Mouse (Mus musculus): ENCODE data around the gene Thbd.

The Thbd gene

GRCm38 (mm10) chr2:148387652-148388581 is 20.1 kb downstream of the Thbd start:
- DNase-seq (ENCODE audit: low read depth, low spot score): peak; percentile 68

- DNase-seq (ENCODE audit: low read depth, low spot score): no peak
These were observed 21.1 kb downstream of the Thbd start for GRCm38 (mm10) chr2:148386927-148387326.

DNA sequence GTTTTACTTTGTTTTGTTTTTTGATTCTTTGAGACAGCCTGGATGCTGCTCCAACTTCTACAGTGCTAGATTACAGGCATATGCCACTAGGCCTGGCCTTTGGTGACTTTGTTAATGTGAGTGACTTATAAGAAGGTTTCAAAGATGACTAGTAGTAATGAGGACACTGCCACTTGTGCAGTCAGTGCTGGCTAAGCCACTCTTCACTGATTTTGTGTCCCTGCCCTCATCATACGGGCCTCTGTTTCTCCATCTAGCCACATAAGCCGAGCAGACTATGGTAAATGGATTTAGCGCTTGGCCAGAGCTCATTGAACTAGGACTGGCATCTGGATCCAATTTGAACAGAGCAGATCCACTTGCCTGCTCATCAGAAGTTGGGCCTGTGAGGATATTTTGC is 21.5 kb downstream of the Thbd start:
- no peak for DNase-seq (ENCODE audit: low read depth, low spot score)

DNA sequence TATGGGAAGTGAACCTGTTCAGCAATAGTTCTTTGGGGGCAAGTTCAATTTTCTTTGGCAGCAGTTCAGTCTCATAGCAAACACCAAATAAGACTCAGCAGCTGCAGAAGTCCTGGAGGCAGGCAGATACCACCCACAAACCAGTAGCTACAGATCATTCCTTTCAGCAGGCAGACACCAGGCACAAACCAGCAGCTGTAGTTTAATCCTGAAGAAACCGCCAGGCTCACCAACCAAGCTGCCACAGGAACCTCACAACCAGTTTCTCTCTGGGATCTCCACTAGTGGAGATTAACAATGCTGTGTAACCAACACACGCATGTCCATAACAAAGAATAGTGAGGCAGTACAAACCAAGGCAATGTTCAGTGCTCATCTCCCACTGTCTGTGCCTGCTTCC is 26.9 kb downstream of the Thbd start:
- DNase-seq (ENCODE audit: low read depth, low spot score): no peak

- no peak for DNase-seq (ENCODE audit: low read depth, low spot score)
These were observed 28.0 kb downstream of the Thbd start for GRCm38 (mm10) chr2:148379899-148380413.

DNA sequence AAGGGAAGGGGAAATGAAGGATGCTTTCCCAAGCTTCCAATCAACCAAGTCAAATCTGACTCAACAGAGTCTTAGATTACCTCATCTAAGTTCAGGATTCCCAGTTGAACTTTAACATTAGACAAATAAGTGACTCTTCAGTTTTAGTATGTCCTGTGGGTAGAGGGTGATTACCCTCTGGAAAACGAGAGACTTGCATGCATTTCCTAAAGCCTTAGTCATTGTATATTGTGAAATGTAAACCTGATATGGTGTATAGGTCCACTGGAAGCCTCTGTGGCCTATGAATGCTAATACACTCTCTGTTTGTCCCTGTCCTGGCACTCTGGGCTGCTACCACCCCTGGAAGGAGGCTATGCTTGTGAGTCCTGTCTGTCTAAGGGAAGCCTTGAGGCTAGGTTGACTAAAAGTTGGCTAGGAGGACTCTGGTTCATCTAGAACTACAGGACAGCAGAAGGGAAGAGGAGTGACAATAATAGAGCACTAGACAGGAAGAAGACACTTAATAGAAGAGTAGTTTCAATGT is 29.1 kb downstream of the Thbd start:
- DNase-seq (ENCODE audit: low read depth, low spot score): no peak

- no peak for DNase-seq (ENCODE audit: low read depth, low spot score)
These were observed 32.5 kb downstream of the Thbd start for GRCm38 (mm10) chr2:148375326-148376150.

DNA sequence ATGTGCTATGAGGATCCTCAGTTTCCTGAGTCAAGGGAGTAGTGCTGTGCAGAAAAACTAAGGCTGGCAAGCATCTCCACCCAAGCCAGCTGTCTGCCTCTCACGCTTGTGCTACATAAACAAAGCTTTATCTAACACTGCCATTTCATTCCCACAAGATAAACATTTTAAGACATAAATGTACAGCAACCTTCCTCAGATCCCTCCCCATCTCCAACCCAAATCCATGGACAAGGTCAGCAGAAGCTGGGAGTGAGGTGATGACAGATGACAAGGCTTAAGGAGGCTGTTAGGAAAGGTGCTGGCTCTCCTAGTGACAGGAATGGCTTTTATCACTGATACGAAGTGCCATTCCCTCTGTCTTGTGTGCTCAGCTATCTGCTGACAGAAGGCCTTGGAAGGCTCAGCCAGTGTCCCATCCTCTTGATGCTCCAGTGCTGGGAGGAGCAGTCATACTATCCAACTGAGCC is 34.4 kb downstream of the Thbd start:
- DNase-seq (ENCODE audit: low read depth, low spot score): no peak

DNA sequence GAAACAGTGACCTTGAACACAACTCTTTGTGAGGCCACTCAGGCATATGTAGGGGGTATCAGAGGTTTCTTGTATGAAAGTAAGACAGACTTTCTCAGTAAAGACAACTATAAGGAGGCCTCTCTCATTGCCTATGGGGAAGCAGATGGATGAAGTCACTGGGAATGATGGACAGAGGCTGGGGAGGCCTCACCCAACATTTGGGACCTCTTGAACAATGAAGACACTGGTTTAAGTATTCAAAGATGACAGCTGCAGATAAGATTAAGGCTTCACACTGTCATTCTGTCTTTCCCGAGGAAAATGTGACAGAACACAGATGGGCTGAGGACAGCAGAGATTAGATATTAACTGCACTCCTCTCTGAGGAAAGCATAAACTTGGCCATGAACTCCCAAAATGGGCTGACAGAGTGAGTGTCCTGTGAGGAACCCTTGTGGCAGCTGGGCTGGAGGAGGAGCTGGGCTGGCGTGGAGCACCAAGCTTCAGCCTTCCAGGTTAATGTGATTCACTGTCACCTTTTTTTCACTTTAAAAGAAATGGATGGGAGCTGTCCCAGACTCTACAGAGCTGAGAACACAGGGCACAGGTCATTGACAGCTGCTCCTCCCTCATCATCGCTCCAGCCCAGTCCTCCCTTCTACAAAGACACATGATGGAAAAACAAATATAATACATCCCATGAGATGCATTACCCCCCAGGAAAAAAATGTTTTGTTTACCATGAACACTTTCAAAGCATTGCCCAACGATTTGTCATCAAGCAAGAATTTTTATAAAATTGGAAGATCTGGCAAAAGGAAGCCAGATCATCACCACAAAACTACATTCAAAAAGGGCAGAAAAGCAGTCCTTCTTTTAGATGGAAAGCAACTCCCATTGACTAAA is 36.0 kb downstream of the Thbd start:
- no peak for DNase-seq (ENCODE audit: low read depth, low spot score)

GRCm38 (mm10) chr2:148365227-148365626 is 42.8 kb downstream of the Thbd start:
- no peak for DNase-seq (ENCODE audit: low read depth, low spot score)

GRCm38 (mm10) chr2:148364536-148364935 is 43.5 kb downstream of the Thbd start:
- DNase-seq (ENCODE audit: low read depth, low spot score): peak; percentile 85

GRCm38 (mm10) chr2:148357145-148357544 is 50.8 kb downstream of the Thbd start:
- DNase-seq (ENCODE audit: low read depth, low spot score): no peak

All from telencephalon, adult 2 months (tissue).